Mouse (Mus musculus) small intestine, adult 2 months (tissue): ENCODE results near the gene Pnpo. TPM values are rescaled to one million over a fixed set of nuclear protein-coding genes. Genes with fewer than 3 reads are reported as not detected.

ENCODE experiments used
- H3K27ac ChIP-seq: fragments of 200-500 bp; 2 replicates; pipeline ENCODE4 v1.5.1; 2012; ENCODE audit warnings: low read depth, low read length, control low read depth, inconsistent platforms; ENCODE audit not compliant: insufficient read depth
- H3K27me3 ChIP-seq: fragments of 200-500 bp; 2 replicates; pipeline ENCODE4 v1.6.1; 2012; ENCODE audit warnings: mild to moderate bottlenecking, moderate library complexity, low read length, inconsistent platforms; ENCODE audit not compliant: control insufficient read depth, insufficient read depth
- H3K36me3 ChIP-seq: fragments of 200-500 bp; 2 replicates; pipeline ENCODE4 v1.6.1; 2012; ENCODE audit warnings: mild to moderate bottlenecking, low read length, control low read depth, inconsistent platforms; ENCODE audit not compliant: control insufficient read depth, insufficient read depth
- H3K4me1 ChIP-seq: fragments of 200-500 bp; 2 replicates; pipeline ENCODE4 v1.6.1; 2012; ENCODE audit warnings: low read length, inconsistent platforms, mixed read lengths; ENCODE audit not compliant: control insufficient read depth, insufficient read depth, insufficient read length
- H3K4me3 ChIP-seq: fragments of 200-500 bp; 2 replicates; pipeline ENCODE4 v1.5.1; 2012; ENCODE audit warnings: low read depth, mild to moderate bottlenecking, control low read depth, inconsistent platforms, low read length, moderate library complexity
- CTCF ChIP-seq: fragments of 200-500 bp; IDR thresholded peaks from 2 replicates; pipeline ENCODE4 v1.5.1; 2012; ENCODE audit warnings: low read depth, mild to moderate bottlenecking, control low read depth, inconsistent platforms, low read length, moderate library complexity, mixed read lengths; ENCODE audit not compliant: insufficient replicate concordance, insufficient read length; ENCODE audit errors: extremely low read depth
- POLR2A ChIP-seq: fragments of 200-500 bp; IDR thresholded peaks from 2 replicates; pipeline ENCODE4 v1.6.1; 2012; ENCODE audit warnings: low read depth, mild to moderate bottlenecking, control low read depth, inconsistent platforms, low read length, moderate library complexity
- WGBS: fragments of 180-500 bp; shearing (Covaris S2); methylation state at CpG from one replicate; pipeline ENCODE4 v1.1.7; 2018; 5-methylcytosine and 5-hydroxymethylcytosine counted together
- polyA plus RNA-seq: library from polyadenylated mRNA; depleted of rRNA; stranded (reverse); fragments of >200 nt; gene quantifications from 2 replicates; pipeline ENCODE4 v1.2.3, GENCODE M21; 2012

The Pnpo gene
- polyA plus RNA-seq, 1 experiment = 44.6 TPM

DNA sequence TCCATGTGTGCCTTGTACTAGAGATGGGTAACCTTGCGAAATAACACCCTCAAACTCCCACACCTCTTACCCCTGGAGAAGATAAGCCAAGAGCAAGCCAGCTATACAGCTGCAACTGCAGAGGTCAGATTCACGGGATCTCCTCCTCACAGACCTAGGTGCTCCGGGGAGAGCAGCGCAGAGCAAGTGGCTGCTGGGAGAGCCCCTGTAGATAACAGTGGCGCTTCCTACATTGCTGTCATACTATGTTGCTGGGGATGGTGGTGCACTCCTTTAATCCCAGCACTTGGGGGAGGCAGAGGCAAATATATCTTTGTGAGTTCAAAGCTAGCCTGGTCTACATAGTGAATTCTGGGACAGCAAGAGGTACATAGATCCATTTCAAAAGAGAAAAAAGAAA is 17.2 kb downstream of the Pnpo start:
- TF ChIP-seq CTCF = no peak
- no peak for TF ChIP-seq POLR2A
- Histone ChIP-seq H3K4me3 (no peak overlapping the region), H3K27me3 (no peaks in the 10 kb centered on the region), H3K36me3 (peaks cover 2% of the 10 kb centered on the region), H3K27ac (peak overlapping the region; percentile 85), H3K4me1 (peaks cover 27% of the 10 kb centered on the region)
- 64% methylated on average over 5 of the region's 5 CpGs for WGBS

DNA sequence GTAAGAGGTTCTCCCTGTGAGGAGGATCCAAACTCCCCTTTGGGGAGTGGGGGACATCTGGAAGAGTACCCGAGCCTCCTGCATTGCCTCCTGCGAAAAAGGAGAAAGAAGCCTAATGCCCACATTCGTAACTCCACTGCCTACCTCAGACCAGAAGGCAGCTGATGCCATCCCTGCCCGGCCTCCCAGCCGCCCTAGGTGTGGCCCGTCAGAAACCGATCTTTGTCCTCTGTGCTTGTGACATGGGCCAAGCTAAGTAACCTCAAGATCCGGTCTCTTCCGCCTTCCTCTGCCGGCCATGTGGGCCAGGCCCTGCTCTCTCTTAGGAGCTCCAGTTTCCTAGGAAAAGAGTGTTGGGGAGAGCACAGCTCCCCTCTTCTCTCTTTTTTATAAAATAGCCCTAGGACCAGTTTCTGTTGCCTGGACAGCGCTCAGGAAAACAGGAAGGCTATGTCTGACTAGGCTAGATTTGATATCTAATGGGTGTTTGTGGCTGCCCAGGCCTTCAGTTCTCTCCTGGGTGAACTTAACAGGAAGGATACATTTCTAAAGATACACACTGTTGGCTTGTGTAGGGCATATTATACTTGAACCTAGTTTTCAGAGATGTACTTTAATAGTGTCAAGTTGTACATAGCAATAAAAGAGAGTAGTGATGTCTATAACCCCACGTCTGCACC is 18.2 kb downstream of the Pnpo start:
- TF ChIP-seq CTCF (no peak), POLR2A (peak; percentile 53; the same call in 1 of the 2 replicates)
- no peaks in the 10 kb centered on the region for H3K36me3 ChIP-seq
- H3K27ac ChIP-seq = peak overlapping the region; percentile 94
- 31% methylated on average over 12 of the region's 12 CpGs for WGBS
- H3K27me3 ChIP-seq = no peaks in the 10 kb centered on the region
- H3K4me3 ChIP-seq = no peak overlapping the region; the same call in 1 of the 2 replicates
- peaks cover 34% of the 10 kb centered on the region for H3K4me1 ChIP-seq

DNA sequence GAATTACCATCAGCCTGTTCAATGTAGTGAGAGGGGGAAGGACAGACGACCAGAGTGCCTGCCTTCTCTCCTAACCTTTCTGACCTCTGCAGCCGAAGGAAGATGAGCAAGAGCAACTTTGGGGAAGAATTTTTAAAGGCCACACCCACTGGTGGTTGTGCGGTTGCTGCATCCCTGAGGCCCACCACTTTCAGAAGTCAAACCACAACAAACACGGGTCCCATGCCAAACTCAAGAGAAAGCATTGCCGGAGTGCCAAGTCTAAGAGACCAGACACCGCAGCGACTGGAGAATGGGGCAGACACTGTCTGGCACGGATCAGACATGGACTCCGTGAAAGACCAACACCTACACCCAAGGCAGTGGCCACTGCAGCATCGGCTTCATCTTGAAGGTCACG is 18.9 kb downstream of the Pnpo start:
- 60% methylated on average over 11 of the region's 11 CpGs for WGBS
- no peak overlapping the region for H3K4me3 ChIP-seq

DNA sequence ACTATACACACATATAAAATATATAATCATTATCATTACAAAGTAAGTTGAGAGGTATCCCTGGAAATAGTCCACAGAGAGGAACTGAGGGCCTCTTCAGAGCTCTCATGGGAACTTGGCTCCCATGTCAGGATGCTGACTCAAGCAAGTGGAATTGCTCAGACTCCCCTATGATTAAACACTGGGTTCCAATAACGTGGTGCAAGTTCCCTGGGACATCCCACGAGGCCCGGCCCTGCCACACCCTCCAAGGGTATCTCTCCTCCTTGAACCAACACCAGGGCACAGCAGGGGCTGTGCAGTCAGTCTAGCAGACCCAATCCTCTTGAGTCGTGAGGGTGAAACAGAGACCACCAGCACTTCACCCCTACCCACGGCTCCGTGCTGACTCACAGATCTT is 24.8 kb downstream of the Pnpo start:
- H3K27me3 ChIP-seq = no peaks in the 10 kb centered on the region
- H3K4me3 ChIP-seq = no peak overlapping the region
- peak overlapping the region; percentile 97 for H3K27ac ChIP-seq
- H3K36me3 ChIP-seq = no peaks in the 10 kb centered on the region
- WGBS = 19% methylated on average over 6 of the region's 6 CpGs
- TF ChIP-seq POLR2A (no peak), CTCF (no peak)
- peaks cover 34% of the 10 kb centered on the region for H3K4me1 ChIP-seq

More for the DNA sequence above, 18.9 kb downstream of the Pnpo start:
- Histone ChIP-seq H3K27ac (peak overlapping the region; percentile 94), H3K36me3 (no peaks in the 10 kb centered on the region), H3K4me1 (peaks cover 39% of the 10 kb centered on the region), H3K27me3 (no peaks in the 10 kb centered on the region)
- TF ChIP-seq CTCF (no peak), POLR2A (no peak)

DNA sequence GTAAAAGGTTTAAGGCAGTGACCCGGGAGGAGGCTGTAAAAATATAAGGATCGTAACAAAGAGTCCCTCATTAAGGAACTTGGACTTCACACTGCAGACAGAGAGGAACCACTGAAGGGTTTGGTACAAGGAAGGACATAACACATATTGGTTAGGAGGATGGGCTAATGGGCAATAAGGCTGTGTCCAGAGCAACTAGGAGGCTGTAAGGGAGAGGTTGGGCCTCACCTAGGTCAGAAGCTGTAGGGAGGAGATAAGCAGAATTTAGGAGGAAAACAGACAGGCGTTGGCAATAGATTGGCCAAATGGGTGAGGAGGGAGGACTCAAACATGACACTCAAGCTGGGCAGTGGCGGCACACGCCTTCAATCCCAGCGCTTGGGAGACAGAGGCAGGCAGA is 26.4 kb downstream of the Pnpo start:
- Histone ChIP-seq H3K4me3 (no peak overlapping the region), H3K27me3 (no peaks in the 10 kb centered on the region), H3K4me1 (peaks cover 34% of the 10 kb centered on the region), H3K27ac (peak overlapping the region; percentile 97), H3K36me3 (no peaks in the 10 kb centered on the region)
- WGBS = 38% methylated on average over 6 of the region's 6 CpGs
- no peak for TF ChIP-seq CTCF
- TF ChIP-seq POLR2A = no peak; the same call in 1 of the 2 replicates

DNA sequence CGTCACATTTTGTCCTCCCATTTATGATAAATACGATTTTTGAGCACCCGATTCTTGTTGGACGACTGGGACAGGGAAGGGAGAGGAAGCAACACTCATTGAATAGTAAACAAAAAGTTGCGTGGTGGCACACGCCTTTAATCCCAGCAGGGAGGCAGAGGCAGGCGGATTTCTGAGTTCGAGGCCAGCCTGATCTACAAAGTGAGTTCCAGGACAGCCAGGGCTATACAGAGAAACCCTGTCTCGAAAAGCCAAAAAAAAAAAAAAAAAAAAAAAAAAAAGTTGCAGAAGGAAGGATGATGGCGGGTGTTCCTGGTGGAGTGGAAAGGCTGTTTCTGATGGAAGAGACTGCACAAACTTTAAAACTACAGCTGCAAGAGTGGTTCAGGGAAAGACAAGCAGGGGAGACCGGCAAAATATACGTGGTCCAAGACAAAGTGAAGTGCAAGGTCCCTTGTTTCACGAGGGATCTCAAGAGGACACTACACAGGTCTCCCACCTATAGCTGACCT is 26.8 kb downstream of the Pnpo start:
- H3K27me3 ChIP-seq = no peaks in the 10 kb centered on the region
- H3K36me3 ChIP-seq = no peaks in the 10 kb centered on the region
- peak overlapping the region; percentile 15; the same call in 1 of the 2 replicates for H3K4me3 ChIP-seq
- 10% methylated on average over 13 of the region's 13 CpGs for WGBS
- no peak for TF ChIP-seq POLR2A
- no peak for TF ChIP-seq CTCF
- peaks cover 34% of the 10 kb centered on the region for H3K4me1 ChIP-seq
- H3K27ac ChIP-seq = peak overlapping the region; percentile 97

DNA sequence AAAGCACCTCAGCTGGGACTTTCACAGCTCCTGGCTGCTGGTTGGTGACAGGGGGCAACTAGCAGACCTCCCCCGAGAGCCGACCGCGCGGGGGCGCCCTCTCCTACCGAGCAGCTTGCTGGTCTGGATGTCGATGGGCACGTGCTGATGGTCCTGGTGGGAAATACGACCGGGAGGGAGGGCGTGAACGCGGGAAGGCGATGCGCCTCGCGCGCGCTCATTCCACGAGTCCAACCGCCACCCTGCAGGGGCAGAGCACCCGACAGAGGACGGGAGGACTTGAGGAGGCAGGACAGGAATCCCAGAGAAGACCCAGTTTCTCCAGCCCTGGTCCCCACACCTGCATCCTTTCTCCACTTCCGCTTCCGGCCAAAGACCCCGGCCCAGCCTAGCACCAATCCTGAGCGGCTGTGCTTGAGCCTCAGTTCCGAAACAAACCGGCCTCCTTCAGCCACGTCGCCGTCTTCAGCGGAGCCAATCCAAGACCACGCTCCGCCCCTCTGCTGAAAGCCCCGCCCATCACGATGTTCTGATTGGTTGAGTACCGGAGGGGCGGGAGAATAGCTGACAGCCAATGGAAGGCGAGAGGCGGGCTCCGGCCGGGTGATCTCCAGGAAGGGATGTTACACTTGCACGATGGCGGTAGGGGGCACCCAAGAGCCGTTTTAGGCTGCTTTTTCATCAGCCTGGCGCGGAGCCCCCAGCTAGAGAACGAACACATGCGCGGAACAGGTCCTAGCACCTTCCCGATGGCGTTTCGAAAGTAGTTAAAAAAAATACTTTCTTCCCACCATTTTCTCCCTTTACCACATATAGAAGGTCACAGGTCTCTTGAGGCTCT is 27.5 kb downstream of the Pnpo start, which contains the start of gene Cdk5rap3:
Cdk5rap3 (minus strand) TSS at position 453 of the 841 bp plus-strand sequence.
- H3K27ac ChIP-seq = peak within 1 kb of the TSS; percentile 97
- H3K36me3 ChIP-seq = peaks cover 4% of the 10 kb centered on the region; the same call in 1 of the 2 replicates
- H3K4me1 ChIP-seq = peaks cover 33% of the 10 kb centered on the region
- peak within 1 kb of the TSS; percentile 81 for H3K4me3 ChIP-seq
- peak; percentile 80 for TF ChIP-seq CTCF
- TF ChIP-seq POLR2A = peak; percentile 69; the same call in 1 of the 2 replicates
- under 1% methylated on average over 55 of the region's 55 CpGs for WGBS
- H3K27me3 ChIP-seq = no peaks in the 10 kb centered on the region
